Mouse (Mus musculus): ENCODE measurements at regions not wholly inside any gene's neighbourhood (a gene's known extent, or its start where the extent isn't known, plus 50 kb on each side); places are given as distances from the start of the nearest gene placed in this dataset.

DNA sequence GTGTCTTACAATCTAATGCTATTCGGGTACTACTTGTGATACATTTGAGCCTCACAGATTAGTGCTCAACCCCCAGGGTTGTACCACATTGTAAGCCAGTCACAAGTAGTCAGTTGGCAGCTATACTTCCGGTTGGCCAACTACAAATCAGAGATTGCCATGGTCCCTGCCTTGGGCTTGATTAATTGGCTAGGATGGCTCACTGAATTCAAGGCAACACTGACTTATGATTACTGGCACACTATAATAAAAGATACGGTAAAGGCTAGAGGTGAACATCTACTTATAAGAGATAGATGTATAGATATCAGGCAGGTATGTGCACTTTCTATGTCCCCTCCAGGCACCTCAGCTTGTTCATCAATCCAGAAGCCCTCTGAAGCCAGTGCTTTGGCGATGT lies 325.4 kb upstream of the Pard3b start:
- no peak for ATAC-seq (ENCODE audit: low FRiP score)
- Histone ChIP-seq H3K4me3 (replicated peaks) (no peak overlapping the region), H3K27me3 (peaks cover 36% of the 10 kb centered on the region)

DNA sequence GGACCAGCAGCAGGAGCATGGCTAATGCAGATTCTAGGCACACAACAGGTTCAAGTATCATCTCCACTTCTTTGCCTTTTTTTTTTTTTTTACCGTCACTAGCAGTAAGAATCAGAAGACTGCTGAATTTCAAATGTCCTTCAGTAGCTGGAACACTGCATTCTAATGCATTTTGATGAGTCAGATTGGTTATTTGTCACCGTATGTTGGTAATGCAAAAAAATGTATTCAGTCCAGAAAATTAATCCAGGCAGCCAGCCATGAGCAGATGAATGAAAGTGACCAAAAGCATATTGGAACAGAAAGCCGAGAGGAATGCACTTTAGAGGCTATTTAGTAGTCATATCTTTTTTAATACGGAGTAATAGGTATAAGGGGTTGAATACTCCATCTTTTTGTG lies 322.4 kb upstream of the Pard3b start:
- H3K36me3 ChIP-seq (replicated peaks) = no peaks in the 10 kb centered on the region
- H3K4me2 ChIP-seq = no peak overlapping the region
- peaks cover 25% of the 10 kb centered on the region for H3K27me3 ChIP-seq
- no peaks in the 10 kb centered on the region for H3K4me1 ChIP-seq
- no peak overlapping the region for H3K27ac ChIP-seq
- H3K9me3 ChIP-seq = no peaks in the 10 kb centered on the region
- no peak overlapping the region for H3K9ac ChIP-seq
- ATAC-seq (ENCODE audit: low FRiP score) = no peak
- no peak overlapping the region for H3K4me3 ChIP-seq (replicated peaks)
- 83% methylated on average over 4 of the region's 4 CpGs for WGBS

More for the DNA sequence above, 325.4 kb upstream of the Pard3b start:
- Histone ChIP-seq H3K27ac (no peak overlapping the region), H3K4me1 (no peaks in the 10 kb centered on the region), H3K4me2 (no peak overlapping the region), H3K36me3 (replicated peaks) (no peaks in the 10 kb centered on the region), H3K9me3 (no peaks in the 10 kb centered on the region), H3K9ac (no peak overlapping the region)
- WGBS = 90% methylated on average over 4 of the region's 4 CpGs

DNA sequence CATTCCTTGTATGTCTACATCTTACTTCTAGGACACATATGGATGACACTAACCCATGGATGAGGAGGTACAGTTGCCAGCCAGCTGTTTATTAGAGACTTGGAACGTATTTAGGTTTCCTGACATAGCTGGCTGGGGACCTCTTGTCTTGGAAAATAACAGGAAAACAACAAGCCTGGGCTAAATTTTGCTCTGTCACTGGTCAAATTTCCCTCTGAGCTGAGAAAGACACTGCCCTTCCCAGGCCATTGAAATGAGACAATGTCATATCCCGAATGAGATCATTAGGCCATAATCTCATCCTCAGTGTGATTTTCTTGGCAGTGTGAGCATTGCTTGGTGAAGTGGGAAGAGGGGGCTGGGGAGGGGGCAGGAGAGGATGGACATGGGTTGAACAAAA lies 321.9 kb upstream of the Pard3b start:
- H3K27me3 ChIP-seq = peaks cover 24% of the 10 kb centered on the region
- H3K9me3 ChIP-seq = no peaks in the 10 kb centered on the region
- ATAC-seq (ENCODE audit: low FRiP score) = no peak
- H3K4me1 ChIP-seq = no peaks in the 10 kb centered on the region
- H3K4me2 ChIP-seq = no peak overlapping the region
- no peak overlapping the region for H3K9ac ChIP-seq
- H3K4me3 ChIP-seq (replicated peaks) = no peak overlapping the region
- H3K27ac ChIP-seq = no peak overlapping the region
- WGBS = 68% methylated on average over 2 of the region's 2 CpGs
- no peaks in the 10 kb centered on the region for H3K36me3 ChIP-seq (replicated peaks)

DNA sequence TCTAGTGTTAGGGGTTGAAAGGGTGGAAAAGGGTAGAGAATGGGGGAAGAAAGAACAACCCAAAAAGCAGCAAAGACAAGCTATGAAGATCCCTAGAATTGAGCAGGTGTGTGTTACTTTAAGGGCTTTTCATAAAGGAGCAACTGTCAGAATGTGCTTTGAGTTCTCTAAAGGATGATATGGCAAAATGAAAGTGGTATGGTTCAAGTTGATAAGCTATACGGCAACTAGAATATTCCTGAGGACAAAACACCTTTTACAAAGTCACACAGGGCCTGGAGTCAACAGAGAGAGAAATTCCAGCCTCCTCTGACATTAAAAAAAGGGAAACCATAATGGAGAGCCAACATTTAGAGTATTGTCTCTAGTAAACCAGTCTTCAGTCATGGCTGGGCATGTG lies 320.6 kb upstream of the Pard3b start:
- WGBS = 96% methylated on average over 1 of the region's 1 CpGs
- Histone ChIP-seq H3K27ac (no peak overlapping the region), H3K9ac (no peak overlapping the region), H3K4me2 (no peak overlapping the region), H3K4me3 (replicated peaks) (no peak overlapping the region), H3K9me3 (no peaks in the 10 kb centered on the region), H3K27me3 (peaks cover 13% of the 10 kb centered on the region; the same call in 1 of the 2 replicates), H3K4me1 (no peaks in the 10 kb centered on the region), H3K36me3 (replicated peaks) (no peaks in the 10 kb centered on the region)
- no peak for ATAC-seq (ENCODE audit: low FRiP score)

DNA sequence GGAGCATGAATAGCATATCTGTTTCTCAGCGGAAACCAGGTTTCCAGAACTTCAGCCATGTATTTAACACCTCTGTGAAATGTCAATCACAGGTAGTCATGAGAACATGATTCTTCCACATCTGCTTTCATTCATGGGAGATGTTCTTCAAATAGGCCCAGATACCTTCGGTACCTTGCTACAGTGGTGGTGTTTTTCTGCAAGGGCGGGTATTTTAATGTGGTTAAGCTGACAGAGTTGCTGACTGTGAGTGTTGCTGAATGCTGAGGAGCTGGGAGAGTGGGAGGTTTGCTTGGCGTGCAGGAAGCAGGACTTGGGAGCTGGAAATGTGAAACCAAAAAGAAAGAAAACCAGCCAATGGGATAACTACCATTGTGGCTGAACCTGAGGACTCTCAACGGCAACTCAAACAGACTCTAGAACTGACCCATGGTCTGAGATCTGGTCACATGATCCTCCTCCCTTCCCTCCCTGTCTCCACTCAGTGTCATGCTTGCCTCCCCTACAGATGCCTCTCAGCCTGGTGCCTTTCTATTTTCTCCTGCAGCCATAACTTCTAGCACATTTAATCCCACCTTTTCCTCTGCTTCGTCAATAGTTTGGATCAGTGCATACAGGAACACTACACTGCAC lies 317.0 kb upstream of the Pard3b start:
- no peaks in the 10 kb centered on the region for H3K4me1 ChIP-seq
- no peak overlapping the region for H3K4me2 ChIP-seq
- WGBS = 77% methylated on average over 6 of the region's 6 CpGs
- H3K9me3 ChIP-seq = no peaks in the 10 kb centered on the region
- H3K4me3 ChIP-seq (replicated peaks) = no peak overlapping the region
- H3K27ac ChIP-seq = no peak overlapping the region
- no peak for ATAC-seq (ENCODE audit: low FRiP score)
- H3K9ac ChIP-seq = no peak overlapping the region
- H3K27me3 ChIP-seq = 0 out of 2 replicates have a peak, but pooled peaks cover 6% of the 10 kb centered on the region
- no peaks in the 10 kb centered on the region for H3K36me3 ChIP-seq (replicated peaks)

DNA sequence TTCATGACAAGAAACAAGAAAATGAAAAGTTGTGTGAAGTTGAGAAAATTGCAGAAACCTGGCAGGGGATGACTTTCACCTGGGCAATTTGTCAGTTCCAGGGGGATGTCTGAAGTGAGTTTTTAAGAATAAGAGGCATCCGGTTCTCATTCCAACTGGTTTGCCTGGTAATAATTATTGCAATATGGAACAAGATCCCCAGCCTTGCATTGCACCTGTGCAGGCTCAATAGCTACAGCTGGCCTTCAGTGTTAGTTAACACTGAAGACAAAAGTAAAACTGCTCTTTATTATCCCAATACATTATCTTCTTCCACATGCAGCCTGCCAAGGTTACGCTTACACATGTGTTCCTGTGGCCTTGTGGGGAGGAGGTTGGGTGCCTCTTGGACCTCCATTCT lies 307.2 kb upstream of the Pard3b start:
- no peak overlapping the region for H3K4me2 ChIP-seq
- 85% methylated on average over 2 of the region's 2 CpGs for WGBS
- 0 out of 2 replicates have a peak, but pooled peaks cover 2% of the 10 kb centered on the region for H3K27me3 ChIP-seq

DNA sequence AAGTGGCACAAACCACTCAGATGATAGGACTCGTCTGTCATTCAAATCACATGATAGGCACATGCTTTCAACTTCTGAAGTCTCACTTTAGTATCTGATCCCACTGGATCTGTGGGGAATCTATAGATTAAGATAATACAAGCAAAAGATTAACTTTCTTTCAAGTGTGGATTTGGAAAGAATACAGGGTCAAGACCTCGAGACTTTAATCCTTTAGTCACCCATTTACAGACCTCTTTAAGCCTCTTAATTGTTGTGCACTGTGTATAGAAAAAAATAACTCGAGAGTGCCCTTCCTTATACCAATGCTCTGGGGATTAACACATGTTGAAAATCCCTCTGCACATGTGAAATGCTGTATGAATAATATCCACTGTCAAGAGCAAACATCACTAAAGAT lies 306.7 kb upstream of the Pard3b start:
- Histone ChIP-seq H3K4me1 (peaks cover 3% of the 10 kb centered on the region; the same call in 1 of the 2 replicates), H3K9ac (no peak overlapping the region), H3K4me3 (replicated peaks) (no peak overlapping the region), H3K27me3 (0 out of 2 replicates have a peak, but pooled peaks cover 2% of the 10 kb centered on the region), H3K4me2 (no peak overlapping the region), H3K27ac (no peak overlapping the region), H3K9me3 (no peaks in the 10 kb centered on the region), H3K36me3 (replicated peaks) (no peaks in the 10 kb centered on the region)
- 12% methylated on average over 3 of the region's 3 CpGs for WGBS
- no peak for ATAC-seq (ENCODE audit: low FRiP score)

More for the DNA sequence above, 307.2 kb upstream of the Pard3b start:
- H3K9me3 ChIP-seq = no peaks in the 10 kb centered on the region
- H3K4me3 ChIP-seq (replicated peaks) = no peak overlapping the region
- H3K27ac ChIP-seq = no peak overlapping the region
- H3K9ac ChIP-seq = no peak overlapping the region
- no peak for ATAC-seq (ENCODE audit: low FRiP score)
- H3K36me3 ChIP-seq (replicated peaks) = no peaks in the 10 kb centered on the region
- peaks cover 3% of the 10 kb centered on the region; the same call in 1 of the 2 replicates for H3K4me1 ChIP-seq

DNA sequence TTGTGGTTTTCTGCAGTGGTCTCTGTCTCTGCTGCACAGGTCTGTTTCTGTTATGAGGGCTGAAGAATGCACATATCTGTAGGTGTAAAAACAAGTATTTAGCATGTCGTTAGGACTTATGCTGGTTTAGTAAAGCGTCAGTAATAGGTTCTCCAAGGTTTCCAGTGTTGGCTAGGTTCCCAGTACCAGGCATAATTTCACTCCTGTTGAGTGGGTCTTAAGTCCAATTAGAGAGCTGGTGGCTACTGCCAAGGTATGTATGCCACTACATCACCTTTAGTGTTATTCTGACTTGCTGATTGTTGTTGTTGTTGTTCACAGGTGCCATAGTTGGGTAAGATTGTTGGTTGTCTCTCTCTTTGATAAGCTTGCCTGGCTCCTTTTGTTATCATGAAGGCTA lies 302.3 kb upstream of the Pard3b start:
- ATAC-seq (ENCODE audit: low FRiP score) = no peak
- no peaks in the 10 kb centered on the region for H3K27me3 ChIP-seq
- no peak overlapping the region for H3K4me3 ChIP-seq (replicated peaks)
- H3K4me1 ChIP-seq = peaks cover 3% of the 10 kb centered on the region; the same call in 1 of the 2 replicates
- 59% methylated on average over 2 of the region's 2 CpGs for WGBS
- H3K4me2 ChIP-seq = no peak overlapping the region
- H3K9ac ChIP-seq = no peak overlapping the region
- H3K36me3 ChIP-seq (replicated peaks) = no peaks in the 10 kb centered on the region
- H3K9me3 ChIP-seq = no peaks in the 10 kb centered on the region
- H3K27ac ChIP-seq = no peak overlapping the region

DNA sequence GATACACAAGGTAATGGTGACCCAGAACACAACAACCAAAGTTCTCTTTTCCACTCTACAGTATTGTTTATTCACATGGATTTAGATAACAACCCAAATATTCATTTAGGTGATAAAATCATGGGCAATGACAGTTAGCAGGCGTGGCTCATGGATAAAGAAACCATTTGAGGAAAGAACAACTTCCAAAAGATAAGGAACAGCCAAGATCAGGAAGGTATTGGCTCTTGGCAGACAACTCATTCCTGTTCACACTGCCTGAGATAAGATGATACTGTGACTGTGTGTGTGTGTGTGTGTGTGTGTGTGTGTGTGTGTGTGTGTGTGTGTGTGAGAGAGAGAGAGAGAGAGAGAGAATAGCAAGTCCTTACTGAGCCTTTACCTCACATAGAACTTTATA lies 285.7 kb upstream of the Pard3b start:
- Histone ChIP-seq H3K4me2 (no peak overlapping the region), H3K4me1 (peaks cover 4% of the 10 kb centered on the region; the same call in 1 of the 2 replicates), H3K36me3 (replicated peaks) (no peaks in the 10 kb centered on the region), H3K27me3 (no peaks in the 10 kb centered on the region), H3K9me3 (no peaks in the 10 kb centered on the region), H3K27ac (no peak overlapping the region), H3K4me3 (replicated peaks) (no peak overlapping the region), H3K9ac (no peak overlapping the region)
- WGBS = 84% methylated on average over 1 of the region's 1 CpGs
- ATAC-seq (ENCODE audit: low FRiP score) = no peak

DNA sequence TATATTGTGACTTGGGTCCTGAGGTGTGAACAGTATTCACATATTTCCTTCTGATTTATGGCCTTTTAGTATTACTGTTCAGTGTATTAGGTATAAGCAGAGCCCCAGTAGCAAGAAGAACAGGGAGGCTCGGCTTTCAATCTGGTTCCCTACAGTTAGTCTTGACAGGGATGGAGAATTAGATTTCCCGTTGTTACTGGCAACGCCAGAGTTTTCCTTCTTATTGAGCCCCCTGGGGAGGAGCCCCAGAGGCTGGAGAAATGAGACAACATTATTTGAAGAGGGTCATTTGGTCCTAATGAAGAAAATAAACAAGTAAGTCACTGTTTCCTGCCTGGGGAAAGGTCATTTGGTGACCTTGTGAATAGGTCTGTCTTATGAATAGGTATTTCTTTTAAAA lies 285.1 kb upstream of the Pard3b start:
- no peaks in the 10 kb centered on the region for H3K9me3 ChIP-seq
- no peaks in the 10 kb centered on the region for H3K36me3 ChIP-seq (replicated peaks)
- no peak for ATAC-seq (ENCODE audit: low FRiP score)
- H3K4me3 ChIP-seq (replicated peaks) = no peak overlapping the region
- WGBS = 14% methylated on average over 3 of the region's 3 CpGs
- no peaks in the 10 kb centered on the region for H3K27me3 ChIP-seq
- no peak overlapping the region for H3K4me2 ChIP-seq
- no peak overlapping the region for H3K9ac ChIP-seq
- no peak overlapping the region for H3K27ac ChIP-seq
- H3K4me1 ChIP-seq = peaks cover 4% of the 10 kb centered on the region; the same call in 1 of the 2 replicates

DNA sequence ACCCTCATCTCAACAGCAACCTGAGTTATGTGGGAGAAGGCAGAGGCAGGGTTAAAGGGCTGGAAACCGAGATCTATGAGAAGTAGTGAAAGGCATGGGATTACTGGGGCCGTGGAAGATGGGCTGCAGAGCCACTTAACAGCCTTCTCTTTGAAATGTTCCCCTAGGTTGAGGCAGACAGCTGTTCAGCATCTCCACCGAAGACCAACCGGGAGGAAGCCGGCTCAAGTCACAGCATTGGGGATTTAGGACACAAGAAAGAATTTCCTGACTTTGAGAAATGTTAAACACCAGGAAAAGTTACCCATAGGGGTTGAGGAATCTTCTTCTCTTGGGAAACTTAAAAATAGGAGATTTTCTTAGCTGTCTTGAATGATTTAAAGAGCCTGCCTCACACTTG lies 283.4 kb upstream of the Pard3b start:
- H3K27me3 ChIP-seq = no peaks in the 10 kb centered on the region
- no peak for ATAC-seq (ENCODE audit: low FRiP score)
- WGBS = 75% methylated on average over 5 of the region's 5 CpGs

DNA sequence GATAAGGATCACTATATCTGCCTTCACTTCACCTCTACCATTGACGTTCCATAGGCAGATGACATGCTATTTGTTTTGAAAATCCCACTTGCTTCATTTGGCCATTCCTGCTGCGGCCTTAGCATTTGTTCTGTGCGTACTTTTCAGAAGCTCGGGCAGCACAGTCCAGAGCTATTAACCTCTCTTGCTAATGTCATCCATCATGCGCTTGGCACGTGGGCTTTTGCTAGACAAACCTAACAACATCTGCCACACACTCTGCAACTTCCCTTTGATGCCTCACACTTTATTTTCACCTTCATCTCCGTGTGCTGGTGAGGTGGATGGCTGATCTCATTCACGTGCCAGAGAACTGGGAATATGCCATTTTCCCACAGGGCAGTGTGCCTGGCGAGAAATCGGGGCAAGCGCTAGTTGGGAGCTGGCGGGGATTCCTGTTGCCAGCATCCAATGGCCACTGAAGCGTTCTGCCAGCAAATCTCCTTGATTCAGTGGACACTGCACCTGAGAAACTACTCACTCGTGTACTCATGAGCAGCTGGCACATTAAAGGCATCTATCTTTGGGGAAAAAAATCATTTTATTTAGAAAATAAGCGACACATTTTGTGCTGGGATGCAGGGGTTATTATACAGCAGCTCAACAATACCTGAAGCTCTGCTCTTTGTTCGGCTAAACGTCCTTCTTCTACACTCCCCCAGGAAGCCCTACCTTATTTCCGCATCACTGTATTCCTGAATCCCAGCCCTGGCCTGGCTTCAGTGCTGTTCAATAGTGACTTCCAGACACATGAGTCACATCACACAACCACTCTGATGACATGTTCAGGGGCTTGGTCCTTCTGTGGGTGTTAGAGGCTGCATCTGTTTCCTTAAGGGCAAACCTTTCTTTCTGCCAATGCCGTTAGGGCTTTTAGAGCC lies 279.4 kb upstream of the Pard3b start:
- Histone ChIP-seq H3K4me3 (replicated peaks) (no peak overlapping the region), H3K4me2 (no peak overlapping the region), H3K9me3 (no peaks in the 10 kb centered on the region), H3K27ac (peak overlapping the region; percentile 25; the same call in 1 of the 2 replicates), H3K27me3 (no peaks in the 10 kb centered on the region), H3K4me1 (no peaks in the 10 kb centered on the region), H3K36me3 (replicated peaks) (no peaks in the 10 kb centered on the region), H3K9ac (no peak overlapping the region)
- peak; percentile 27; the same call in 1 of the 2 replicates for ATAC-seq (ENCODE audit: low FRiP score)
- 75% methylated on average over 19 of the region's 19 CpGs for WGBS

More for the DNA sequence above, 283.4 kb upstream of the Pard3b start:
- H3K4me1 ChIP-seq = peaks cover 4% of the 10 kb centered on the region; the same call in 1 of the 2 replicates
- H3K36me3 ChIP-seq (replicated peaks) = no peaks in the 10 kb centered on the region
- no peak overlapping the region for H3K4me3 ChIP-seq (replicated peaks)
- no peaks in the 10 kb centered on the region for H3K9me3 ChIP-seq
- no peak overlapping the region for H3K4me2 ChIP-seq
- H3K9ac ChIP-seq = no peak overlapping the region
- no peak overlapping the region for H3K27ac ChIP-seq
